Mouse (Mus musculus) hindbrain, embryonic 11.5 days (tissue): ENCODE data around the gene Cd163. TPM values are rescaled to one million over a fixed set of nuclear protein-coding genes. Genes with fewer than 3 reads are reported as not detected.

ENCODE experiments used
- ATAC-seq: fragments of 200-750 bp; cut with Nextera tagmentation; 2 replicates; pipeline ENCODE4 v1.8.0; 2017; ENCODE audit warnings: mild to moderate bottlenecking, moderate TSS enrichment, moderate library complexity; ENCODE audit not compliant: low FRiP score
- DNase-seq: peaks from one replicate; pipeline ENCODE4 v3.0.0-alpha.2; 2015; ENCODE audit warnings: low spot score
- H3K27ac ChIP-seq: fragments of 300-500 bp; sonication (generic); 2 replicates; pipeline ENCODE4 v1.5.1; 2014; ENCODE audit warnings: mild to moderate bottlenecking, low read depth, low read length
- H3K27me3 ChIP-seq: fragments of 300-500 bp; sonication (generic); 2 replicates; pipeline ENCODE4 v1.6.1; 2014; ENCODE audit warnings: mild to moderate bottlenecking, low read length, moderate library complexity, mixed read lengths; ENCODE audit not compliant: control insufficient read depth, insufficient read depth
- H3K36me3 ChIP-seq: fragments of 300-500 bp; sonication (generic); 2 replicates; pipeline ENCODE4 v1.6.1; 2014; ENCODE audit warnings: mild to moderate bottlenecking, low read length, moderate library complexity, mixed read lengths; ENCODE audit not compliant: control insufficient read depth, insufficient read depth
- H3K4me1 ChIP-seq: fragments of 300-500 bp; sonication (generic); replicated peaks from 2 replicates; pipeline ENCODE4 v1.6.1; 2014; ENCODE audit warnings: low read length, mixed read lengths; ENCODE audit not compliant: control insufficient read depth, insufficient read depth
- H3K4me2 ChIP-seq: fragments of 300-500 bp; sonication (generic); replicated peaks from 2 replicates; pipeline ENCODE4 v1.6.1; 2014; ENCODE audit warnings: mild to moderate bottlenecking, low read depth, low read length
- H3K4me3 ChIP-seq: fragments of 300-500 bp; sonication (generic); 2 replicates; pipeline ENCODE4 v1.5.1; 2014; ENCODE audit warnings: low read depth, low read length
- H3K9ac ChIP-seq: fragments of 300-500 bp; sonication (generic); 2 replicates; pipeline ENCODE4 v1.6.1; 2014; ENCODE audit warnings: low read depth, low read length
- H3K9me3 ChIP-seq: fragments of 300-500 bp; sonication (generic); 2 replicates; pipeline ENCODE4 v1.6.1; 2016; ENCODE audit warnings: low read length; ENCODE audit not compliant: control insufficient read depth
- WGBS: fragments of 180-500 bp; shearing (Covaris S2); extraction: QIAGEN DNeasy Blood & Tissue Kit; methylation state at CpG from one replicate; pipeline ENCODE4 v1.1.7; 2014; 5-methylcytosine and 5-hydroxymethylcytosine counted together
- polyA plus RNA-seq: library from polyadenylated mRNA; unstranded; fragments of >200 nt; fragmentation: Nextera tagmentation; extraction: Ambion mirVana; gene quantifications from 2 replicates; pipeline ENCODE4 v1.2.1, GENCODE M21; 2014

Cd163 gene
- polyA plus RNA-seq, 1 experiment from 2014 or later: not detected

- Histone ChIP-seq H3K36me3 (no peaks in the 10 kb centered on the region), H3K4me1 (no peaks in the 10 kb centered on the region), H3K4me3 (no peak overlapping the region), H3K9me3 (no peaks in the 10 kb centered on the region), H3K27me3 (no peaks in the 10 kb centered on the region), H3K27ac (no peak overlapping the region), H3K4me2 (no peak overlapping the region), H3K9ac (no peak overlapping the region)
- WGBS: 88% methylated on average over 5 of the region's 5 CpGs
- ATAC-seq (no peak), DNase-seq (no peak)
Measured at GRCm38 (mm10) chr6:124376311-124376710, 71.9 kb downstream of the Cd163 start.

GRCm38 (mm10) chr6:124377494-124378255 is 73.2 kb downstream of the Cd163 start:
- Histone ChIP-seq H3K4me2 (no peak overlapping the region), H3K36me3 (no peaks in the 10 kb centered on the region), H3K27me3 (no peaks in the 10 kb centered on the region), H3K9ac (no peak overlapping the region), H3K27ac (no peak overlapping the region), H3K4me1 (no peaks in the 10 kb centered on the region), H3K4me3 (no peak overlapping the region), H3K9me3 (no peaks in the 10 kb centered on the region)
- WGBS: 75% methylated on average over 4 of the region's 4 CpGs
- no peak for ATAC-seq
- DNase-seq: no peak

GRCm38 (mm10) chr6:124379331-124379730 is 74.9 kb downstream of the Cd163 start:
- no peak for ATAC-seq
- DNase-seq: peak; percentile 65
- Histone ChIP-seq H3K27me3 (no peaks in the 10 kb centered on the region), H3K36me3 (no peaks in the 10 kb centered on the region), H3K4me1 (no peaks in the 10 kb centered on the region), H3K4me3 (no peak overlapping the region), H3K27ac (no peak overlapping the region), H3K9ac (no peak overlapping the region), H3K9me3 (no peaks in the 10 kb centered on the region), H3K4me2 (no peak overlapping the region)
- 34% methylated on average over 10 of the region's 10 CpGs for WGBS

Other genes starting within 250 kb of the Cd163 start
- gene Vmn2r27, start 72.8 kb upstream of the Cd163 start, polyA plus RNA-seq: not detected in 2 replicates
- 35.1 and 38.9 TPM in 2 replicates for gene Pex5, start 110.4 kb downstream of the Cd163 start, polyA plus RNA-seq
- 10.2 and 11.9 TPM in 2 replicates for gene Clstn3, start 160.1 kb downstream of the Cd163 start, polyA plus RNA-seq
- 0.11 and 0.15 TPM in 2 replicates for gene C1rl, start 188.5 kb downstream of the Cd163 start, polyA plus RNA-seq
- gene C1ra, start 207.7 kb downstream of the Cd163 start, polyA plus RNA-seq: 0.08 and 0.20 TPM in 2 replicates
- gene C1s1, start 237.7 kb downstream of the Cd163 start, polyA plus RNA-seq: 0.29 and 0.86 TPM in 2 replicates